Mouse (Mus musculus) liver, embryonic 14.5 days (tissue): ENCODE results near the gene Prss8. TPM values are rescaled to one million over a fixed set of nuclear protein-coding genes. Genes with fewer than 3 reads are reported as not detected.

Experiments
- ATAC-seq: fragments of 200-750 bp; cut with Nextera tagmentation; 2 replicates; pipeline ENCODE4 v1.8.0; 2017; ENCODE audit warnings: moderate number of reproducible peaks, mild to moderate bottlenecking, moderate library complexity; ENCODE audit not compliant: insufficient read depth
- DNase-seq, 3 experiments: peaks; one replicate each; pipeline ENCODE4 v3.0.0-alpha.2; 2012 to 2013; ENCODE audit warnings: low read depth in 3 of 3, low spot score in 3 of 3
- H3K27ac ChIP-seq: fragments of 300-500 bp; sonication (generic); 2 replicates; pipeline ENCODE4 v1.5.1; 2014; ENCODE audit warnings: moderate library complexity, mild to moderate bottlenecking, control low read depth, inconsistent platforms
- H3K27me3 ChIP-seq: fragments of 300-500 bp; sonication (generic); 2 replicates; pipeline ENCODE4 v1.6.1; 2014; ENCODE audit warnings: mild to moderate bottlenecking, low read length, moderate library complexity; ENCODE audit not compliant: control insufficient read depth, insufficient read depth
- H3K36me3 ChIP-seq: fragments of 300-500 bp; sonication (generic); replicated peaks from 2 replicates; pipeline ENCODE4 v1.6.1; 2014; ENCODE audit warnings: low read depth; ENCODE audit not compliant: control insufficient read depth, insufficient read depth
- H3K4me1 ChIP-seq, 2 experiments: fragments of 200-500 bp in 1 of 2; fragments of 300-500 bp in 1 of 2; sonication (generic) in 1 of 2; replicated peaks; 2 replicates each; pipeline ENCODE4 v1.6.1; 2012 to 2014; ENCODE audit warnings: antibody characterized with exemption in 1 of 2, inconsistent platforms in 1 of 2, low read length in 1 of 2; ENCODE audit not compliant: control insufficient read depth in 2 of 2, insufficient read depth in 2 of 2
- H3K4me2 ChIP-seq: fragments of 300-500 bp; sonication (generic); 2 replicates; pipeline ENCODE4 v1.6.1; 2014; ENCODE audit warnings: low read depth, mild to moderate bottlenecking, control low read depth, moderate library complexity
- H3K4me3 ChIP-seq, 2 experiments: fragments of 200-500 bp in 1 of 2; fragments of 300-500 bp in 1 of 2; sonication (generic) in 1 of 2; 2 replicates each; pipeline ENCODE4 v1.5.1; 2012 to 2014; ENCODE audit warnings: low read depth in 2 of 2, low read length in 2 of 2, mild to moderate bottlenecking in 2 of 2, control low read depth in 1 of 2, inconsistent platforms in 1 of 2, moderate library complexity in 1 of 2; ENCODE audit not compliant: insufficient read depth in 1 of 2
- H3K9ac ChIP-seq: fragments of 300-500 bp; sonication (generic); replicated peaks from 2 replicates; pipeline ENCODE4 v1.6.1; 2014; ENCODE audit warnings: mild to moderate bottlenecking, control low read depth, moderate library complexity
- H3K9me3 ChIP-seq: fragments of 300-500 bp; sonication (generic); 2 replicates; pipeline ENCODE4 v1.6.1; 2016; ENCODE audit warnings: low read length, mixed read lengths; ENCODE audit not compliant: control insufficient read depth
- CTCF ChIP-seq: IDR thresholded peaks from 2 replicates; pipeline ENCODE4 v1.5.1; 2016; ENCODE audit warnings: antibody characterized with exemption, low read depth, control low read depth
- EP300 ChIP-seq: IDR thresholded peaks from 2 replicates; pipeline ENCODE4 v1.6.1; 2016; ENCODE audit warnings: antibody characterized with exemption, low read depth
- WGBS: fragments of 180-500 bp; shearing (Covaris S2); extraction: QIAGEN DNeasy Blood & Tissue Kit; methylation state at CpG from one replicate; pipeline ENCODE4 v1.1.7; 2014; ENCODE audit not compliant: insufficient replicate concordance; 5-methylcytosine and 5-hydroxymethylcytosine counted together
- polyA plus RNA-seq, 2 experiments: library from polyadenylated mRNA; depleted of rRNA in 1 of 2; stranded (reverse) in 1 of 2; unstranded in 1 of 2; fragments of >200 nt; fragmentation: Nextera tagmentation in 1 of 2; extraction: Ambion mirVana in 1 of 2; gene quantifications; 2 replicates each; pipeline versions ENCODE4 v1.2.1 to v1.2.3; 2012 to 2014

The Prss8 gene
- polyA plus RNA-seq, 2 experiments, result 8.3 to 9.8 TPM

GRCm38 (mm10) chr7:127894480-127894879 is 35.4 kb downstream of the Prss8 start:
- ATAC-seq (no peak), DNase-seq (no peak)
- WGBS, result 72% methylated on average over 5 of the region's 5 CpGs

GRCm38 (mm10) chr7:127890798-127891197 is 39.1 kb downstream of the Prss8 start, which contains the start of gene Prss53:
TSS of gene Prss53 (minus strand) at chr7:127890970.
- Histone ChIP-seq H3K4me3 (no peak within 1 kb of the TSS), H3K4me1 (peaks cover 9 to 10% of the 10 kb centered on the region in 2 experiments), H3K9ac (no peak within 1 kb of the TSS), H3K27me3 (no peaks in the 10 kb centered on the region), H3K9me3 (no peaks in the 10 kb centered on the region), H3K4me2 (no peak within 1 kb of the TSS), H3K27ac (no peak within 1 kb of the TSS), H3K36me3 (peaks cover 8% of the 10 kb centered on the region)
- 56% methylated on average over 4 of the region's 4 CpGs for WGBS
- TF ChIP-seq CTCF, result no peak
- no peak for DNase-seq
- ATAC-seq, result no peak

More at GRCm38 (mm10) chr7:127894480-127894879, 35.4 kb downstream of the Prss8 start:
- Histone ChIP-seq H3K9ac (peak overlapping the region; percentile 67), H3K36me3 (no peaks in the 10 kb centered on the region; the same call in 1 of the 2 replicates), H3K4me3 (peak overlapping the region; percentile 65 to 70), H3K9me3 (no peaks in the 10 kb centered on the region), H3K27me3 (no peaks in the 10 kb centered on the region), H3K27ac (peak overlapping the region; percentile 76), H3K4me1 (peaks cover 22 to 27% of the 10 kb centered on the region in 2 experiments), H3K4me2 (peak overlapping the region; percentile 96)
- TF ChIP-seq CTCF, result no peak
- no peak for TF ChIP-seq EP300

- Histone ChIP-seq H3K36me3 (peaks cover 10% of the 10 kb centered on the region), H3K4me2 (no peak overlapping the region)
Measured at GRCm38 (mm10) chr7:127888821-127889220, 41.1 kb downstream of the Prss8 start.

GRCm38 (mm10) chr7:127887781-127888180 is 42.1 kb downstream of the Prss8 start:
- no peak for ATAC-seq
- Histone ChIP-seq H3K9ac (no peak overlapping the region), H3K36me3 (peaks cover 18% of the 10 kb centered on the region), H3K4me3 (no peak overlapping the region), H3K4me2 (no peak overlapping the region), H3K9me3 (no peaks in the 10 kb centered on the region), H3K27ac (no peak overlapping the region), H3K27me3 (no peaks in the 10 kb centered on the region), H3K4me1 (no peaks in the 10 kb centered on the region)
- no peak for DNase-seq
- 77% methylated on average over 3 of the region's 3 CpGs for WGBS
- TF ChIP-seq CTCF, result no peak
- TF ChIP-seq EP300, result no peak

More at GRCm38 (mm10) chr7:127888821-127889220, 41.1 kb downstream of the Prss8 start:
- Histone ChIP-seq H3K4me1 (no peaks in the 10 kb centered on the region), H3K27ac (no peak overlapping the region), H3K9me3 (no peaks in the 10 kb centered on the region), H3K9ac (no peak overlapping the region), H3K4me3 (no peak overlapping the region), H3K27me3 (no peaks in the 10 kb centered on the region)
- no peak for TF ChIP-seq EP300
- no peak for TF ChIP-seq CTCF
- WGBS, result 57% methylated on average over 3 of the region's 3 CpGs
- ATAC-seq, result no peak
- no peak for DNase-seq

GRCm38 (mm10) chr7:127887191-127887590 is 42.7 kb downstream of the Prss8 start:
- no peak overlapping the region for H3K4me3 ChIP-seq
- H3K36me3 ChIP-seq, result peaks cover 24% of the 10 kb centered on the region
- ATAC-seq (no peak), DNase-seq (no peak)
- WGBS, result 84% methylated on average over 8 of the region's 8 CpGs
- H3K9me3 ChIP-seq, result peaks cover 3% of the 10 kb centered on the region
- no peaks in the 10 kb centered on the region for H3K4me1 ChIP-seq
- no peak overlapping the region for H3K27ac ChIP-seq
- H3K27me3 ChIP-seq, result no peaks in the 10 kb centered on the region
- no peak overlapping the region for H3K4me2 ChIP-seq
- H3K9ac ChIP-seq, result no peak overlapping the region
- TF ChIP-seq CTCF, result no peak
- TF ChIP-seq EP300, result no peak
